Mouse (Mus musculus): ENCODE results near the gene B4galt1.
A peak's percentile ranks its signal among the peaks of the same experiment; 100 is the strongest.

Gene B4galt1

GRCm38 (mm10) chr4:40853565-40854386 lies at the start of gene B4galt1:
Gene B4galt1, minus strand, starts transcription at chr4:40854005.
- peak; percentile 87 to 88 for DNase-seq (ENCODE audit: low spot score in 2 of 2)

GRCm38 (mm10) chr4:40900612-40901011 lies 46.8 kb upstream of the B4galt1 start:
- DNase-seq (ENCODE audit: low spot score in 2 of 2): no peak

GRCm38 (mm10) chr4:40900071-40900470 lies 46.3 kb upstream of the B4galt1 start:
- DNase-seq (ENCODE audit: low spot score in 2 of 2): no peak

- DNase-seq (ENCODE audit: low spot score in 2 of 2): no peak
These were observed 45.5 kb upstream of the B4galt1 start for GRCm38 (mm10) chr4:40899264-40899663.

GRCm38 (mm10) chr4:40898476-40899044 lies 44.8 kb upstream of the B4galt1 start:
- no peak for DNase-seq (ENCODE audit: low spot score in 2 of 2)

- no peak for DNase-seq (ENCODE audit: low spot score in 2 of 2)
These were observed 41.8 kb upstream of the B4galt1 start for GRCm38 (mm10) chr4:40895646-40896045.

GRCm38 (mm10) chr4:40895118-40895517 lies 41.3 kb upstream of the B4galt1 start:
- DNase-seq (ENCODE audit: low spot score in 2 of 2): no peak

GRCm38 (mm10) chr4:40891206-40891605 lies 37.4 kb upstream of the B4galt1 start:
- DNase-seq (ENCODE audit: low spot score in 2 of 2): no peak

- no peak for DNase-seq (ENCODE audit: low spot score in 2 of 2)
These were observed 36.2 kb upstream of the B4galt1 start for GRCm38 (mm10) chr4:40889983-40890382.

GRCm38 (mm10) chr4:40889252-40889651 lies 35.4 kb upstream of the B4galt1 start:
- no peak for DNase-seq (ENCODE audit: low spot score in 2 of 2)

GRCm38 (mm10) chr4:40888839-40889238 lies 35.0 kb upstream of the B4galt1 start:
- no peak for DNase-seq (ENCODE audit: low spot score in 2 of 2)

GRCm38 (mm10) chr4:40885883-40886282 lies 32.1 kb upstream of the B4galt1 start:
- DNase-seq (ENCODE audit: low spot score in 2 of 2): no peak

GRCm38 (mm10) chr4:40885166-40885525 lies 31.3 kb upstream of the B4galt1 start:
- peak; percentile 12 to 29 for DNase-seq (ENCODE audit: low spot score in 2 of 2)

GRCm38 (mm10) chr4:40884282-40885165 lies 30.7 kb upstream of the B4galt1 start:
- peak; percentile 5 to 30 for DNase-seq (ENCODE audit: low spot score in 2 of 2)

- DNase-seq (ENCODE audit: low spot score in 2 of 2): no peak
These were observed 29.4 kb upstream of the B4galt1 start for GRCm38 (mm10) chr4:40883200-40883599.

- DNase-seq (ENCODE audit: low spot score in 2 of 2): no peak
These were observed 23.7 kb upstream of the B4galt1 start for GRCm38 (mm10) chr4:40877528-40877927.

- no peak for DNase-seq (ENCODE audit: low spot score in 2 of 2)
These were observed 23.1 kb upstream of the B4galt1 start for GRCm38 (mm10) chr4:40876814-40877371.

- DNase-seq (ENCODE audit: low spot score in 2 of 2): peak; percentile 80 to 83
These were observed 22.0 kb upstream of the B4galt1 start for GRCm38 (mm10) chr4:40875842-40876241.

- DNase-seq (ENCODE audit: low spot score in 2 of 2): no peak
These were observed 21.2 kb upstream of the B4galt1 start for GRCm38 (mm10) chr4:40874794-40875552.

GRCm38 (mm10) chr4:40874151-40874600 lies 20.4 kb upstream of the B4galt1 start:
- DNase-seq (ENCODE audit: low spot score in 2 of 2): peak in 1 of 2 experiments; percentile 14

- no peak for DNase-seq (ENCODE audit: low spot score in 2 of 2)
These were observed 19.5 kb upstream of the B4galt1 start for GRCm38 (mm10) chr4:40873320-40873719.

All from right cerebral cortex, postnatal 36 days (tissue).